Mouse (Mus musculus): ENCODE measurements around the gene Tbx2.

The Tbx2 gene

GRCm38 (mm10) chr11:85823794-85824193 lies 8.6 kb upstream of the Tbx2 start:
- no peak for DNase-seq (ENCODE audit: extremely low read depth, low read depth, low spot score)

- DNase-seq (ENCODE audit: extremely low read depth, low read depth, low spot score), result no peak
Observed at GRCm38 (mm10) chr11:85825031-85825430, 7.3 kb upstream of the Tbx2 start.

- DNase-seq (ENCODE audit: extremely low read depth, low read depth, low spot score), result no peak
Observed at GRCm38 (mm10) chr11:85825823-85826222, 6.5 kb upstream of the Tbx2 start.

DNA sequence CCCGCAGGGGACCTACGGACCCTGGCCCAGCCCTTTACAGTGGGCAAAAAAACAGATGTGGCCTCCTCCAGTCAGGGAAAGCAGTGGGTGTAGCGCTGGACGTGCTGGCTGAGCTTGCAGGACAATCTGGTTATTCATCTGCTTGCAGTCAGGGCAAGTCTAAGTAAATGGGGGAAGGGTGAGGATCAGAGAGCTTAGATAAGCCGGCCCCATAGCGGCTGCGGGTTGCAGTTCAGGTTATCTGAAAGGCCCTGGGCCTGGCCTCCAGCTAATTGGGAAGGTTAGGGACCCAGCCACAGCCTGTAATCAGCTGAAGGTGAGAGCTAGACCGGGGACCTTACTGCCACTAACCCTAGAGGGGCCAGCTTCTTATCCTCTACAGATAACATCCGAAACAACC lies 5.0 kb upstream of the Tbx2 start:
- no peak for DNase-seq (ENCODE audit: extremely low read depth, low read depth, low spot score)

GRCm38 (mm10) chr11:85828691-85829519 lies 3.4 kb upstream of the Tbx2 start:
- no peak for DNase-seq (ENCODE audit: extremely low read depth, low read depth, low spot score)

DNA sequence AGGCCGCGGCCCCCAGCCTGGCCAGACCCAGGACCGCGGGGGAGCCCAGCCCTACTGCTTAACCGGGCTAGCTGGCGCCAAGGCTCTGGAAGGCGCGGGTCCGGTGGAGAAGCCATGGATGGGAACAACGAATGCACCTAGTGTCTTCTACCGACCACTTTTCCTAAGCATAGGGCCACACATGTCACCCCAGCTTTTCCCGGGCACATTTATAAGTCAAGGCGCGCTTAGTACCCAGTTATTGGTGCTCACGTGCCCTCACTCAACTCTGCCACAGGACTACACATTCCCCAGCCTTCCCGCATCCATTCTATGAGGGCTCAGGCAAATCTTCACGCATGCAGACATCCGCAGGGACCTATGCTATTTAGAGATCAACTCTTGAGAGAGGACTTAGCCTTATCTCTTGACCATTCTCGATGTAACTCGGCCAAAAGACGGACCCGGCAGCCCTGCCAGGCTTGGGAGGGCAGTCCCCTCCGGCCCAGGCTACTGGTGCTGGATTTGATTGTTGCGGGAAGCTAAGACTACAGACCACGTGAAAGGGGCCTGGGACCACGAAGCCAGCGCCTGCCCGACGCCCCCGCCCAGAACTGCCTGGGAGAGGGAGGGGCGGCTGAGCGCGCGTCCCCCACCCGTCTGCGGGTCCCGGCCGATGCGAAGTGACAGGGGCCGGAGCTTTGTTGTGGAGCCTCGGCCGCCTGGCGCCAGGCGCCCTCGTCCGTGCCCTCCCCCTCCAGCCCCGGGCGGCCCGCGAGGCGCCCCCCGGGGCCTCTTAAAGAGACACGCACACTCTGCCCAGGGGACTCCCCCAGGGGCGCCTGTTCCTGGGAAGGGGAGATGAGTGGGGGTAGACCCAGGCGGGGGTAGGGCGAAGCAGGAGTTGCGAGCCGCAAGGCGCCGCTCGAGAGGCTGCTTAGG lies 2.6 kb upstream of the Tbx2 start:
- DNase-seq (ENCODE audit: extremely low read depth, low read depth, low spot score), result no peak

GRCm38 (mm10) chr11:85830901-85831341 lies 1.4 kb upstream of the Tbx2 start:
- DNase-seq (ENCODE audit: extremely low read depth, low read depth, low spot score), result no peak

DNA sequence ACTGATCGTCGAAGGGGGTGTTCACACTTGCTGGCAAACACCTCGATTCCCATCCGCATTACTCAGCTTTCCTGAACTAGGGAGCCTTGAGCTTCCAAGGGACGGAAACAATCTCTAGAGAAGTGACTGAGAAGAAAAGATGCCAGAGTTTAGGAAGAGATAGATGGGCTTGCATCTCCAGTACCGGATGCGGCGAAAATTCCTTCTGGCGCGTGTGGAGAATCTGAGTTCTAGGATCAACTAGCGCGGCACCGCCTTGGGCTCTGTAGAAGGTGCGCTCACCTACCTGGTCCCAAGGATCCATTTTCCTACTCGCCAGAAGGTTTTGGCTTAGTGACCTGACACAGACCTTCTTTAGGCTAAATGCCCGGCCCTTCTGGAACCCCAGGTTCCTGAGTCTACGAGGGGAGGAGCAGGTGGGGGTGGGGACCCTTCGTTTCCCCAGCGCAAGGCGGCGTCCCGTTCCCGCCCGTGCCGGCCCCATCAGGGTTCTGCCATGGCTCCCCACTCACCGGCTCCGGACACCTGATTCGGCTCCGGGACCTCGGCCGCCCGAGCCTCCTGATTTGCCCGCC lies 608 bp upstream of the Tbx2 start:
- DNase-seq (ENCODE audit: extremely low read depth, low read depth, low spot score), result no peak

- DNase-seq (ENCODE audit: extremely low read depth, low read depth, low spot score), result no peak
Observed at GRCm38 (mm10) chr11:85833081-85833521, 750 bp downstream of the Tbx2 start.

- no peak for DNase-seq (ENCODE audit: extremely low read depth, low read depth, low spot score)
Observed at GRCm38 (mm10) chr11:85833761-85834385, 1.5 kb downstream of the Tbx2 start.

DNA sequence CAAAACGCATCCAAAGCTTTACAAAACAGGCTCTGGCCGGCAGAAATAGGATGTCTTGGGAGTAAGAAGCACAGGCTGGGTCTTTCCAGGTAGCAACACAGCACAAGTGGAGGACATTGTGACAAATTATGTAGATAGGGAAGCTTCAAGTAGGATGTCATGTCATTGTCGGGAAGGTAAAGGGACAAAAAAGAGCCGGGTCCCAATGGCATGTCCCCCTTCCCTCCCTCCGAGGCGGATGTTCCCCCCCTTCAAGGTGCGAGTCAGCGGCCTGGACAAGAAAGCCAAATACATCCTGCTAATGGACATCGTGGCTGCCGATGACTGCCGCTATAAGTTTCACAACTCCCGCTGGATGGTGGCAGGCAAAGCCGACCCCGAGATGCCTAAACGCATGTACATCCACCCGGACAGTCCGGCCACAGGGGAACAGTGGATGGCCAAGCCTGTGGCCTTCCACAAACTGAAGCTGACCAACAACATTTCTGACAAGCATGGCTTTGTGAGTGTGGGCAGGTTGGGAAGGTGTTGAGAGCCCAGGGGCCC lies 2.1 kb downstream of the Tbx2 start:
- no peak for DNase-seq (ENCODE audit: extremely low read depth, low read depth, low spot score)

- no peak for DNase-seq (ENCODE audit: extremely low read depth, low read depth, low spot score)
Observed at GRCm38 (mm10) chr11:85835001-85835752, 2.8 kb downstream of the Tbx2 start.

DNA sequence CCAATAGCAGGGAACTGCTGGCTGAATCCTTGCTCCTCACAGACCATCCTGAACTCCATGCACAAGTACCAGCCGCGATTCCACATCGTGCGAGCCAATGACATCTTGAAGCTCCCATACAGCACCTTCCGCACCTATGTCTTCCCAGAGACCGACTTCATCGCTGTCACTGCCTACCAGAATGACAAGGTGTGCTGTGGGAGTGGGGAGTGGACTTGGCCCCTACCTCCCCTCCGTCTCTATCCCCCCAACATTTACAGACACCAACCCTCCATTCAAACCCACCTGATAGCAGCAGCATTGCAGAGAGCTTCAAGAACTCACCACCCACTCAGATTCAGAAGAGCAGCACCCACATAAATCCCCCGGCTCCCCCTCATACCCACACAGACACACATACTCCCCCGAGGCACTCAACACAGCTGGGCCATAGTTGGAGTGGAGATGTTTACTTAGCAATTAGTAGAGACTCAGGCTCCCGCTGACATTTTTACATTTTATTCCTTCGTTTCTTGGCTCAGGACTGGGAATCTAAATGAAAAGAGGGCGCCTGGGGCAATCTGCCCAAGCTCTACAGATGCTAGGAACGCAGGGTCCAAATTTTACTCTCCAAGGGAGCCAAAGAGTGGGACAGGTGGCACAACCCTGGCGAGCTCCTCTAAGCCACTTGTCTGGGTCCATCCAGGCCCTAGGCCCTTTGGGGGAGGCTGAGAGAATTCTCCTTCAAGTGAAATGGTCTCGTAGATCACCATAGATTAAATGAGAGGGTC lies 3.6 kb downstream of the Tbx2 start:
- no peak for DNase-seq (ENCODE audit: extremely low read depth, low read depth, low spot score)

DNA sequence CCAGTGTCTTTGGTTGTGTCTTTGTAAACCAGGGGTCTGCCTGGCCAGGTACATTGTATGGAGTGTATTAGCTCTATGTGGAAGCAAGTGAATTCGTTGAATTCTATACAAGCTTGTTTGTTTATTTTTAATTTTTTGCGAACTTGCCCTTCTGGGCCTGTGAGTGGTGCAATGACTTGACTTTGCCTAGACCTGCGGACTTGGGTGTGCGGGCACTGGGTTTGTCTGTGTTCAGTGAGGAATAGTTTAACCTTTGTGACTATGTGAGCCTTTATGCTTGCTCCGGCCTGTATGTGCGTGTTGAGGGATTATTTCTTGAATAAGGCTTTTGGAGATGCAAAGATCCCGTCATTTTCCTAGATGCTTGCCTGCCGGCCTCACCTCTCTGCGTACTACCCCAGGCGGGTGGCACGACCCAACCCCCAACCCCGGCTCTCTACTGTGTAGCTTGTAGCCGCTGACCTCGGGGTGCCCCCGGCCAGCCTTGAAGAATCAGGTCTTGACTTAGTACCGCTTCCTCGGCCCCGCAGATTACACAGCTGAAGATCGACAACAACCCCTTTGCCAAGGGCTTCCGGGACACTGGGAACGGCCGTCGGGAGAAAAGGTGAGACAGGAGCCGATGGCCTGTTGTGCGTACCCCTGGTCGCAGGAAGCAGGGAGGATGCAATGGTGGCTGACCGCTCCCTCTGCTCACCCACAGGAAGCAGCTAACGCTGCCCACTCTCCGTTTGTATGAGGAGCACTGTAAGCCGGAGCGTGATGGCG lies 4.4 kb downstream of the Tbx2 start:
- no peak for DNase-seq (ENCODE audit: extremely low read depth, low read depth, low spot score)

DNA sequence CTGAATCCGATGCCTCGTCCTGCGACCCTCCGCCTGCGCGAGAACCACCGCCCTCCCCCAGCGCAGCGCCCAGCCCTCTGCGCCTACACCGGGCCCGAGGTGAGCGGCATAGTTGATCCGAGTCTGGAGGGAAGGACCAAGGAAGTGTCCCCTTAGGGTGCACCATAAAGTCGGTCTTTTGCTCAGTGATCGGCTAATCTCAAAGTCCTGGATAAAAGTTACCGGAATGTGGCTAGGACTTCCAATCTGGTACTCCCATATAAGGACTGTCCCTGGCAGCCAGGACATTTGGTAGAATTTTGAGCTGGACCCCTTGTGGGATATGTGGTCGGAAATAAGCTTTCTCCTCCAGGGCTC lies 4.9 kb downstream of the Tbx2 start:
- no peak for DNase-seq (ENCODE audit: extremely low read depth, low read depth, low spot score)

GRCm38 (mm10) chr11:85837648-85838423 lies 5.5 kb downstream of the Tbx2 start:
- DNase-seq (ENCODE audit: extremely low read depth, low read depth, low spot score), result no peak

DNA sequence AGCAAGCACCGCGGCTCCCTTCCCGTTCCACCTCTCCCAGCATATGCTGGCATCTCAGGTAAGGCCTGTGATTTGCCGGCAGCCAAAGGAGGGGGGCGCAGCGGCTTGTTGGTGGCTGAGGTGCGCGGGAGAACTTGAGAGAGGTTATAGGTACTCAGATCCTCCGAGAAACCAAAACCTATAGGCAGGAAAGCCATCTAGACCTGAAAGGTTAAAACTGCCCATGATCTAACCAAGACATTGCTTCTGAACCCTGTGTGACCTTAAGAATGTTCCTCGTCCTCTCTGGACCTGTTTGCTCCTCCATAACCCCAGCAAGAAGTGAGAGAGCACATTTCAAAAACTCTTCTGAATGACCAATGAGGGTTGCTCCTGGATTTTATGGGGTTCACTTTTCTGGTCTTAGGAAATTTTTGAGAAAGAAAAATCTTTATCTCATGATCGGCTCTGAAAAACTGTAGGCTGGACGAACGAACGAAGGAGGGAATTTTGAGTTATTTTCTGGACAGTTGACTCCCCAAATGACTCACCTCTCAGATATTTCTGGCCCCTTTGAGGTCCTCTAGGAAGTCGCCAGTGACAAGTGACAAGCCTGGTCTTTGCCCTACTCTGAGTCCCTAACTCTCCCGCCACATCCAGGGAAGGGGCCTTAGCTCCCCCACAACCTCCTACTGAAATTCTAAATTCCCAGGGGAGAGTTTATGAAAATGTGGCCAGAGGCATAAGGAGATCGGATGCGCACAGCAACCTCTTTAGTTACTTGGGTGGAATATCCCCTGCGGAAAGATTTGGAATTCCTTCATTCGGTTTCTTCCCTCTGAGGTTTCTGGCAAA lies 6.3 kb downstream of the Tbx2 start:
- no peak for DNase-seq (ENCODE audit: extremely low read depth, low read depth, low spot score)
